ENCODE assay signal across 26 mouse cellular contexts in the genomic region with DNA sequence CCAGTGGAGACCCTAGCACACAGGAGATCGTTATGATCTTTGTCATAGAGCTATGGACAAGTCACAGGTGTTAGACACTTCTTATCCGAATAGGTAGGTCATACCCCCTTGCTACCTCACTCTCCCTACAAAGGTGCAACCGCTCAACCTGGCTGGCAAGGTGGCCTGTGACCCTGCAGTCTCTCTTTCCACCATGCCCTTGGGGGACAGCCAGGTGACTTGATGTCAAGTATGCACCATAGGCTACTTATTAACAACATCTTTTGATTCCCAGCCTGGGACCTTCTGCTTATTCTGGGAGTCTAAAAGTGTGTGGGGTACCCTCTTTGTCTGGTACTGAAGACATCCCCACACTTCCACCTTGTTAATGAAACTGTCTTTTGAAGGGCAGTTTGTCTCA. TPM values are rescaled to one million over a fixed set of nuclear protein-coding genes. Genes with fewer than 3 reads are reported as not detected.
"Had no signal": no experiment of that assay in that cellular context is flagged by ENCODE, and none has a peak within 500 bp of the region (broad histone marks: within the 10 kb centered on the region; RNA-seq: fewer than 3 reads in every experiment).

No protein-coding gene starts in this region.

- H3K27ac ChIP-seq: hindbrain, embryonic 15.5 days; limb, embryonic 10.5 days; limb, embryonic 13.5 days; liver, embryonic 12.5 days; liver, embryonic 15.5 days; lung, embryonic 15.5 days; midbrain, embryonic 10.5 days; midbrain, embryonic 13.5 days; neural tube, embryonic 12.5 days; neural tube, embryonic 15.5 days; stomach, postnatal 0 days had no signal

- H3K4me1 ChIP-seq: hindbrain, embryonic 15.5 days; limb, embryonic 13.5 days had no signal

- H3K9ac ChIP-seq: hindbrain, embryonic 15.5 days; limb, embryonic 13.5 days; liver, embryonic 12.5 days; liver, embryonic 15.5 days; lung, embryonic 15.5 days; midbrain, embryonic 13.5 days; neural tube, embryonic 12.5 days; neural tube, embryonic 15.5 days had no signal

- H3K4me3 ChIP-seq: hindbrain, embryonic 15.5 days; limb, embryonic 10.5 days; limb, embryonic 13.5 days; liver, embryonic 12.5 days; liver, embryonic 15.5 days; lung, embryonic 15.5 days; megakaryocyte, embryonic 14.5 days; midbrain, embryonic 10.5 days; midbrain, embryonic 13.5 days; neural tube, embryonic 12.5 days; neural tube, embryonic 15.5 days had no signal

- H3K4me2 ChIP-seq: hindbrain, embryonic 15.5 days; limb, embryonic 13.5 days; liver, embryonic 12.5 days; liver, embryonic 15.5 days; lung, embryonic 15.5 days; midbrain, embryonic 13.5 days; neural tube, embryonic 12.5 days; neural tube, embryonic 15.5 days had no signal

- ATAC-seq: intestine, postnatal 0 days; liver, embryonic 12.5 days; midbrain, embryonic 13.5 days had no signal

- H3K9me3 ChIP-seq: hindbrain, embryonic 15.5 days; limb, embryonic 10.5 days; limb, embryonic 13.5 days; liver, embryonic 12.5 days; liver, embryonic 15.5 days; lung, embryonic 15.5 days; megakaryocyte, embryonic 14.5 days; midbrain, embryonic 10.5 days; midbrain, embryonic 13.5 days; neural tube, embryonic 12.5 days; neural tube, embryonic 15.5 days had no signal

- DNase-seq: layer of hippocampus, adult 9-11 months; liver; lung, adult 18-20 months; lung, postnatal 10 days; lung, postnatal 36 days; right cerebral cortex, adult 18-20 months; right cerebral cortex, postnatal 14 days; right cerebral cortex, postnatal 4 days; thymus, adult 2 months; thymus, postnatal 14 days; thymus, postnatal 4 days had no signal

- H3K36me3 ChIP-seq: hindbrain, embryonic 15.5 days; limb, embryonic 10.5 days; limb, embryonic 13.5 days; liver, embryonic 12.5 days; liver, embryonic 15.5 days; lung, embryonic 15.5 days; midbrain, embryonic 10.5 days; midbrain, embryonic 13.5 days; neural tube, embryonic 12.5 days; neural tube, embryonic 15.5 days had no signal

RNA-seq across cellular contexts. Expression of gene Ttll9, which starts 4.2 kb away (rescaled TPM):
- polyA plus RNA-seq: stomach, postnatal 0 days had no signal

RNA-seq across cellular contexts. Expression of gene Dusp15, which starts 6.6 kb away (rescaled TPM):
- polyA plus RNA-seq: liver, embryonic 12.5 days; liver, embryonic 15.5 days had no signal

RNA-seq across cellular contexts. Expression of gene Foxs1, which starts 25.1 kb away (rescaled TPM):
- polyA plus RNA-seq: liver, embryonic 12.5 days had no signal

RNA-seq across cellular contexts. Expression of gene Mylk2, which starts 47.0 kb away (rescaled TPM):
- polyA plus RNA-seq: intestine, postnatal 0 days; limb, embryonic 10.5 days; liver, embryonic 12.5 days; midbrain, postnatal 0 days; neural tube, embryonic 12.5 days; stomach, embryonic 14.5 days had no signal
